Mouse (Mus musculus): ENCODE measurements at regions not wholly inside any gene's neighbourhood (a gene's known extent, or its start where the extent isn't known, plus 50 kb on each side); places are given as distances from the start of the nearest gene placed in this dataset.

DNA sequence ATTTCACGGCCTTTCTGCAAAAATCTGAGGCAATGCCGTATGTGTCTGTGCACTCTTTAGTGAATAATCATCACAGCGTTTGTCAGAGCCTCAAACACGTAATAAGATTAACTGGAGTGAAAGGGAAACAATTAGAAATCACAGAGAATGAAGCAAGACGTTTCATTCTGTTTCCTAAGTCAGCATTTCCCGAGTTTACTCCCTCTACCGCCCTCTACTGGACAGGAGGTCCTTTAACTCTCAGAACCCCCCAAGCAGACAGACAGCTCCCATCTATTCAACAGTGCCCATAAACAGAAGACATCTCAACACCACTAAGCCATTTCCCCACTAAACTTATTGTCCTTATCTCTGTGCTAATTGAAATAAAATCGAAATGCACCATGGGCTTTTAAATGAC is 167.5 kb upstream of the Rnd3 start:
- DNase-seq = no peak

DNA sequence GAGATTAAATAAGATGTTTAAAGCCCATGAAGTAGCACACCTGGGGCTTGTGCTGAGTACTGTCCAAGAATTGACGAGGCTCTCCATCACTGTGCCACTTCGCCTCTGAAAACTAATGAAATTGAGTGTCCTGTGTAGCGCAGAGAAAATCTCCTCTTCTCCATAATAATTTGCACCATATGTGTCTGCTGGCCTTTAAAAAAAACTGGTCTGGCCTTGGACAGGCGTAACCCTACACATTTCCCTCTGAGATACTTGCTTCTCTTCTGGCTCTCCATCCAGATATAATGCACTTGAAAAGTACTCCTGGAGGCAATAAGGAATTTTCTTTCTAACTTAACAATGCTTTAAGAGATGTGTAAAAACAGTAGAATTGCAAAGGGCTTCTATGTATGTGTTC is 164.5 kb upstream of the Rnd3 start:
- DNase-seq = no peak

DNA sequence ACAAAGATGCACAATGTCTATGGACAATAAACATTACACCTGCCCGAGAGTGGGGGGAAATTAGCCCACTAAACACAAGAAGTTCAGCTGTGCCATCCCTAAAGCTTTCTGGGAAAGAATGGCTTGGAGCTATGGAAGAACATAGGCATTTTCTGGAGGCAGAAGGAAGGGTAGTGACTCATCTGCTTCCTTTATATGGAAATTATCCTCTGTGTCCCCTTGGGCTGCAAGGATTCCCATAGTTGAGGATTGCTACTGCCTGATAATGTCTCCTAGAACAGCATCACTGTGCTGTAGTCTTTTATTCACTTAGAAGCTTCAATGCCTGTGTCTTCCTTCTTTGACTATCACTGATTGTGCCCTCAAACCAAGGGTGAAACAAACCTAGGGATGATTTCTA is 157.3 kb upstream of the Rnd3 start:
- no peak for DNase-seq

DNA sequence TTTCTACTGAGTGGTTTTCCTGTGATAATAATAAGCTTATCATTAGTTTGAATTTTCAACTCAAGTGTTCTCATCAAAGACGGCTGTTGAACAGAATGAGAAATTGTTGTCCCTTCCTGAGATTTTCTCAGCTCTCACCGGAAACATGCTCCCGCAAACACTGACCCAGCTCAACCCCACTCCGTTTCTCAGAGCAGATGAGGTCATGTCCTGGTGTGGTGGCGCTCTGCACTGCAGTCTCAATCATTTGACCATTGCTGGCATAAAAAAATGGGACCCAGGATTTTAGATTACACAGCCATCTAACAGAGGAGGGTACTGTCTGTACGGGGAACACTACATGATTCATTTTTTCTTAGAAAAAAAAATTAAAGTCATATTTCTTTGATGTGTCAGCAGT is 156.5 kb upstream of the Rnd3 start:
- DNase-seq = no peak

DNA sequence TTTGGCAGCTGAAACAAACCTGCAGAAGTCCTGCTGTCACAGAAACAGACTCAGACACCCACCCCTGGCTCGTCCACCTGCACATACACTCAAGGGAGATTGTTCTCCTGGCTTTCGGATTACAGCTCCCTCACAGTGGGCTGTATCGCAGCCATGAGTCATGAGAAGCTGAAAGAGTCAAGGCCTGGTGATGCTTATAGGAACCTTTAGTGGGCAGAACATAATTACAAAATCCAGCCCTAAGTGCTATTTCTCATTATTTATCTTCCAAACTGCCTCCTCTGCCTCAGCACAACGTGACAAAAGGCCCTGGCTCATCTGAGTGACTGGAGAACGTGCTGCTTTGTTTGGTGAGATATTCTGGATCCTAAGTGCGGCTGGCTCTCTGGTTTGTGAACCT is 155.8 kb upstream of the Rnd3 start:
- no peak for DNase-seq

DNA sequence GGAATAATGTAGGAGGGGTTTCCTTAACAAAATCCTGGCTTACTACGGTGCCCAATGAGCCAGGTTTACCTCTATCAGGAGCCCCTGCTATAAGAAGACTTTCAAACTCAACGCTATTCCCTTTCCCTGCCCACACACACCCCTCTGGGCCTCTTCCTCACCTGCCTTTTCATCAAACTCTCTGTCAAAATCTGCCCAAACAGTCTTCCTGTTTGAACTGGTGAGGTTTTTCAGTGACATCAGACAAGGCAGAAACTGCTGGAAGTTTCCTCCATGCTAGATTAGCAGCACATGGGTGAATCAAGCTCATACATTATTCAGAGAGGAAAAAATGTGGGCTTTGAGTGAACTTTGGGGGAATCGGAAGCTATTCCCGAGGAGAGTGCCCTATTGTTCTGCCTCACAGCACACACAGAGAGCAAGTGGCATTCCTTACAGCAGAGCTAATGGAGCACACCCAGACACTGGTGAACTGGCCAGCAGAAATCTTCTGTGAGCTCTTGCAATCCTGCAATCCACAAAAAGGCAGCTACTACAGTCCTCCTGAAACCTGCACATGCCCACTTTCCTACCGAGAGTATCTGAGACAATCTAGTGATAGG is 141.8 kb upstream of the Rnd3 start:
- DNase-seq = no peak

DNA sequence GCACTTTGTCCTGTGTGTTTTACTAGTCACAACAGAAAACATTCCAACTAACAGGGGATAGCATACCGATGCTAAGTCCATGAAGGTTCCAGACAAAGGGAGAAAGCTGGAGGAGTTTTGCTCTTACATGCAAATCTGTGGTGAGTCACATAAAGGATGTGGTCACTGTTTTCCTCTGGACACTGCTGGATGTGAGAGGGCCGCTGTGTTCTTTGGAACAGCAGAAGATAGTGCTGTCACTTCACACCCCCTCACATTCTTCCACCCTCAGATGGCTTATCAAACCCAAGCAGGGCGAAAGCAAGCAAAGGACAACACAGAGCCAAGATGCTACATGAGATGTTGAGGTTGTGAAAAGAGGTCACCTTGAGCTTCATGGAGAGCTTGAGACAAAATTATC is 139.8 kb upstream of the Rnd3 start:
- DNase-seq = no peak

DNA sequence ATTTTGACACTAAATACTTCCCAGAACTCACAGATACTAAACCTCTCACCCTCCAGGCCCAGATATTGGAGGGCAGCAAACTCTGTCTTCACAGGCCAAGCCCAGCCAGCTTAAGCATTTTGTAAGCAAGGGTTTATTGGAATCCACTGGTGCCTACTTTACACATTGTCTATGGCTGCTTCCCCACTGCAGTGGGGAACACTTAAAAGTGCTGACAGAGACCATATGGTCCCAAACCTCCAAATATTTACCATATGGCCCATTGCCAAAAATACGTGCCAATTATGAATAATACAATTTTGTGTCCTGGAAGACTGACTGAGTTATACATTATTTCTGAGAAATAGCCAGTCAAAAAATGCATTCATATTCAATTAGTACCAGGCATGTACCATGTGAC is 136.7 kb upstream of the Rnd3 start:
- no peak for DNase-seq

DNA sequence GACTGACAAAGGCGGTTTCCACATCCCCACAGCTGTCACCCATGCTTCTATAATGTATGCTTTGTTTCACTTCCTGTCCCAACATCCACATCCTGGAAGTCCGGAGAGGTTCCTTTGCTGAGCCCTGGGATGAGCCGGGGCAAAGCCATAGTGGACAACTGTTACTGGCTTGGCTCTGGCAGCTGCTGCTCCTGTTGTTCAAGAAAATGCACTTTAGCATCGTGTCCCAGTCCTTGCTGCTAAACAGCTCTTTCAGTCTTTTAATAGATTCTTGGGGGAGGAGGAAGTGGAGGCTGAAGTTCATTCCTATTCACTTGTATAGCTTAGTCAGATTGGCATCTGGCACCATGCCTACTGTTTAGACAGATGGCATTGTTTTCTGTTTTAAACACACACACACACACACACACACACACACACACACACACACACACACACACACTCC is 135.9 kb upstream of the Rnd3 start:
- DNase-seq = no peak

DNA sequence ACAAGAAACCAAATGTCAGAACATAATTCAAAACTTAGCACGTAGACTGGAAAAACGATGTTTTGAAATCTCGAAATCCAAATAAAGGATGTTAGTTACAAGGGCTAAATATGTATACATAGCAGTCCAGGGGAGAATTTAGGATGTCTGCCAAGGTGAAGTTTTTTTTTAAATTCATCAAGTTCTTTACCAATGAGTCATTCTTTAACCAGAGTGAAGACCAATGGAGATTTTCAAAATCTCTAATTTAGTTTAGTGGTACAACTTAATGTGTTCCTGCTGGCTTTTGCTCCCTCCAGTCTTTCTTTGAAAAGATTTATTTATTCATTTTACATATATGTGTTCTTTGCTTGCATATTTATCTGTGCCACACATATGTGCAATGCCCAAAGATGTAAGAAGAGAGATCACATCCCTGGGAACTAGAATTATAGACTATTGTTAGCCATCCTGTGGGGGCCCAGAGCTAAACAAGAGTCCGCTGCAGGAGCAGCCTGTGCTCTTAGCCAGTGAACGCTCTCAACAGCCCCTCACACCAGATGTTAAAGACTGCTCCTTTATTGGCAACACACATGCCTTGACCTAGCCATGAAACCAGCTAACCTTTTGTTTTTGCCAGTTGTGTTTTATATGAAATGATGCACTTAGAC is 130.6 kb upstream of the Rnd3 start:
- DNase-seq = no peak

DNA sequence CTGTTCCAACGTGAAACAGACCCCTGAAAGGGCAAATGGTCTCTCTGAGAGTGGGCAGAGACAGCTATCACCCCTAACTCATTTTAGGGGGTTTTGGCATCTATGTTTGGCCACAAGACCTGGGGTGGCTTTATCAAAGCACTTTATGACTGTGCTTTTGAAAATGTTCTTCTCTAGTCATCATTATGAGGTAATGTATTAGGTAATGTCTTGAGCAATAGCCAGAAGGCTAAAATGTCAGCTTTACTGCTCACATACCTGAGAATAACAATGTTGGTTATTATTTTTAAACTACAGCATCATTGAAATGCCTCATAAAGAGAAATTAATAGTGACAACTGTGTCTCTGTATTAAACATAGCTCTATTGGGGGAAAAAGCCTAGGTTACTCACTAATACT is 129.9 kb upstream of the Rnd3 start:
- no peak for DNase-seq

DNA sequence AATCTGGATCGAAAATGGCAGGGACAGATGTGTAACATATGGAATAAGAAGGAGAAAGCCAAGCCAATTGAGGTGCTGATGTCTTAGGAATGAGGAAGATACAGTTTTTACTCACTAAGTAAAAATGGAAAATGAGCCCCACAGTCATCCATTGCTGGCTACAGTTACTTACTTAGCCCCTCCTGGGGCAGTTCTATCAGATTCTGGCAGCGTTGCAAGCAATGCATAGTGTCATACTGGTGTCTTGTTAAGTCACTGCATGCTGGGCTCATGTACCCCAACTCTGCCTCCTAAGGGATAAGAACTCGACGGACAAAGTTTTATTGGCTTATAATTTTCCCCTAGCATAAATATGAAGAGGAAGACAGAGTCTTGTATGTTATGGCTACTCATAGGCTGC is 129.4 kb upstream of the Rnd3 start:
- DNase-seq = no peak

DNA sequence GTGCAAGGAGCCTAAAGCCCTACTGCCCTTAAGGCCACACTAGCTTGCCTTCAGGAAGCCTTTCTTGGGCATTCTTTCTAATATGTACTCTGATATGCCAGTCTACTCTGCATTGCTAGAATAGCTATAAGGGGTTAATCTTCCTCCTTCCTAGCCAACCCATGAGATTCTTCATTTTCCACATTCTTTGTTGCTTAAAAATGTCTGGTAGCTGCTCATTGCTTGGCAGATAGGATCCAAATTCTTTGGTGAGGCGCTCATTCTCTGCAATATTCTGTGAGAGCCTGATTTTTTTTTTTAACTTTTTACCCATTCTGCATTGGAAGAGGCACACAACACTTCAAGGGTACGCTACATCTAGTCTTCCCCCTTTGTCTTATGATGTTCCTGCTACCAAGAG is 127.7 kb upstream of the Rnd3 start:
- DNase-seq = no peak

DNA sequence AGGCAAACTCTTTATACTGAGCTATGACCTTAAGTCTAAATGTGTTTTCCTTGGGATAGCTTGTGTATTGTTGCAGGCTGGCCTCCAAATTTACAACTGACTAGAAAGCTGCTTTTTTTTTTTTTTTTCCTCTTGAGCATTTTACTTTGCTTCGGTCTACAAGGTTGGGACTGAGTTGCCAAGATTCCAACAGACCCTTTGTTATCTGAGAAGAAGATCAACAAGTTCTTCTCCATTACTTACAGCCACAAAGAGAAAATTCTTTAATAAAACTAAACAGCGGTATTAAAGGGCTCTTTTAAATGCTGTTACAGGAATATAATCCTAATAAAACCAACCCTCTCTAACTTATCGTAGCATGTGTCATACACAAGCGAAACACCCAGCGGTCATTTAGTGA is 124.4 kb upstream of the Rnd3 start:
- no peak for DNase-seq

DNA sequence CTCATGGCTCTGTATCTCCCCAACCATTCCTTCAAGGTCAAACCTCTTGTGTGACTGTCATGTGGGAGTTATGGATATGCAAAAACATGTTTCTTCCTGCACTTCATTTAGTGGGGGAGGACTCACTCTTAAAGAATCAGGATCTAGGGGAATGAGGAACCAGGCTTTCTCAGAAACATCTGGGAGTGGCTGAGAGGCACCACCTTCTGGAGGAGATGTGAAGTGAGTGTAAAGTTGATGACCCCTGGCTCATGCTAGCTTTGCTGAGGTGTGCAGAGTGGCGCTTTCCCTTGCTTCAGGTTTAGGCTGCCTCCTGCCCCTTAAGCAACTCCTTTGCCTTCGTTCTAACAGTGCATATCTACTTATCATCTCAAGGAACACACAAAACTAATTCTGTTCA is 119.6 kb upstream of the Rnd3 start:
- DNase-seq = no peak

DNA sequence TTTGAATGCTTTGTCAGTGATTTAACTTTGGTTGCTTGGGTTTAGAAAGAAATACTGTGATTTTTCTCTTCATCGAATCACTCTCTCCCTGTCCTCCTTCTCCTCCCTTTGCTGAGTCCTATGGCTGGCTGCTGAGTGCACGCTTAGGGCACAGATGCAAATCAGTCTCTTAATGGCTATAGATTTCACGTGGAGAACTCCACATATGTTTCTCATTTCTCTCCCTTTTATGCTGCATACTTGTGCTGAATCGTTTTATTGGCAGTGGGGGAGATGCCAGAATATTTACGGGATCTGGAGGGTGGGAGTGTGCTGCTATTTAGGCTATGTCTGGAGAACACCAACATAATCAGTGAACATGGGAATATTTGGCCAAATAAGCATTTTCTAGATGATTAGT is 118.8 kb upstream of the Rnd3 start:
- no peak for DNase-seq

DNA sequence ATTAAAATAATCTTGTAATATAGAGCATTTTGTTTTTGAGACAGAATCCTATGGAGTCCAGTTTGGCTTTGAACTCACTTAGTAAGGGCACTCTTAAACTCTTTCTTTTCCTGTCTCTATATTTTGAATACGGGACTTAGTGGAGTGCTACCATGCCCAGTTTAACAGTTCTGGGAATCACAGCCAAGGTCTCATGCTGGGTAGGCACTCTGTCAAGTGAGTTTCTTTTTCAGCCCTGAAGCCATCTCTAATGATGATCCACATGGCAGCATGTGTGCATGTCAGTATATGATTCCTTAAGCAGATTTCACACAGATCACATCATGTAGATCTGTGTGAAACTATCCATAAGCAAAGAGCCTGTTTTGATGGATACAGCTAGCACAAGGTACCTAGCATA is 113.6 kb upstream of the Rnd3 start:
- no peak for DNase-seq

DNA sequence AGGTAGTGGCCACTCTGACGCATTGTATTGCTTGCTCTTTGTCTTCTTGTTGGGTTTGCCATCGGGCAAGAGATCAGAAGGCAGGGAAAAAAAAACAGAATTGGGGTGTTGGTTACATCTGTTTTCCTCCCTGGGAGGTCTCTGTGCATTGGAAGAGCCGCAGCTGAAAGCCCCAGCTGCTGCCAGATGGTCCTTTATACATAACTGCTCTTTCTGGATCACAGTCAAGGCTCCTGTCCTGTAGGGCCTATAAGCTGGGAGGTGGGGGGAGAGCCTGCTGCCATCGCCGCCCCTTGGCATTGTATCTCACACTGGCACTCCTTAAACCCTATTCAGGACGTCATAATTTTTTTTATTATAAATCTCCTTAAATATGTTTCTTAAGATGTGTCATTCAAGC is 101.9 kb upstream of the Rnd3 start:
- no peak for DNase-seq

DNA sequence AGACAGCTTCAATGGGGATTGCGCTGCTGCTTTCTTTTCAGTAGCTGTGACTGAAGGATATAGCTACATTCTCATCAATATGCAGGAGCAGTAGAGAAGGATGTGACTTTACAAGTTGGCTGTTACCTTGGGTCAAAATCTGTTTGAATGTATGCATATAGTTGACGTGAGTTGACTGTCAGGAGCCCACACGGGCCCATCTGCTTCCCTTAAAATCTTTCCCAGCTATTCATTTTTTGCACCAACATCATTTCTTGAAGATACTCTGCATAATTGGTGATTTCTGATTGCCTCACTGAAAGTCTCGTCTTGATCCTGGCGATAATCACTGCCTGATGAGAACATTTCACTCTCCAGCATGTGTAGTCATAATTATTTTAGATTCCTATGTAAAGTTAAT is 92.7 kb upstream of the Rnd3 start:
- no peak for DNase-seq

DNA sequence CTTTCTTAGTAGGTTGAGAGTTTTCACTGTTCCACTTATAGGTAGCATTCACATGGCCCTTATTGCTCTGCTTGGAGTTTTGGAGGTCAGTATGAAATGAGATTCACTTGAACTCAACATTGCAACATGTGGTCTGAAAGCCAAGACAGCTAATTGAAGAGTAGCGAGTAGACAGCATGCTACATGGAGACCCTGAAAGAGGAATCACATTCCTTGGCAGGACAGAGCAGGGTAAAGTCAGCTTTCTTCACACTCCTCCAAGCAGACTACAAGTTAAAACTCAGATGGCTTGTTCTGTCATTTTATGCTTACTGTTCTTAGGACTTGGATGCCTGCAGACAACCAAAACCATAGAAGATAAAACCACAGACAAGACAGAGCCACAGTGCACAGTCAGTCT is 91.1 kb upstream of the Rnd3 start:
- no peak for DNase-seq

DNA sequence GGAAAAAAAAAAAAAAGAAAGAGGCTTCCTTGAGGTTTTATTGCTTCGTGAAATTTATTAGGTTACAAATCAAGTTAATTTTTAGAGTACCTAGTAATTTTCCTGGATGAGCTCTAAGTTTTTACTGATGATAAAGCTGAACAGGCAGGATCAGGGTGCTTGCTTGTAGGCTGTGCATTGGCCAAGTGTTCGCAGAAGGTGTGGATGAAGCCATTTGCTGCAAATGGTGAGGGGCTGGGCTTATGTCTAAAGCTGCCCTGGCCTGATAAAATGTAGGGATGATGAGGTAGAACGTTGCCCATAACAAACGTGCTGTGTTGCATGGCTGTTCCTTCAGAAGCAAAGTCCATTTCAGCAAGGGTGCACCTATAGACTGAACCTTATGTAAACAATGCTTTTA is 90.1 kb upstream of the Rnd3 start:
- DNase-seq = no peak

DNA sequence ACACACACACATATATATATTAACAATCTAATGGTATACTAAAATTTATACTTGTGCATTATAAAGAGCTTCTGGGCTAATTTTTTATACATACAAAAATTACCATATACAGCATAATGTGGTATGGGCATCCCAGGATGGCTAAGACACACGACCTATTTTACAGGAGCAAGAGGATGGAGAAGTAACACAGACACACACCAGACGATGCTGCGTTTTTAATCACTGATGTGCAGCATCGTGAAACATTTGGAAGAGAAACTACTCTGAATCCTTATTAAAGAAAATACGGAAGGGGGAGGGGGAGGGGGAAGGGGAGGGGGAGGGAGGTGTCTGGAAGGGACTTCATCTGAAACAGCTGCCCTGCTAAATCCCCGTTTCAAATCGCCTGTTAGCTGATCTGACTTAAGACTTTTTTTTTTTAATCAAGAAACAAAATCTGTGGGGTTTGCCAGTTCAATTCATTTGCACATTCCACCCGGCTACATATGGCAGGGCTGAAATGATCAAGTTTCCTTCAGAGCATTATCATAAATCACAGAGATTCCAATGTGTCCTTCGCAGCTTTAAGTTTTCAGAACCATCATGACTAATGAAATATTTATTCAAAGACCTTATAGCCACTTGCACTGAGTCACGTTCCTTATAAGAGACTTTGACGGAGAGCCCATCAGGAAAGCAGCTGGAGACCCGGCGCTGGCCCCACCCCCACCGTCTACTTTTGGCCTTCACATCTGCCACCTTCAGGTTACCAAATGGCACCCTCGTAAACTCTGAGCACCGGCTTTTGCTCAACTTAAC is 89.4 kb upstream of the Rnd3 start:
- DNase-seq = no peak

DNA sequence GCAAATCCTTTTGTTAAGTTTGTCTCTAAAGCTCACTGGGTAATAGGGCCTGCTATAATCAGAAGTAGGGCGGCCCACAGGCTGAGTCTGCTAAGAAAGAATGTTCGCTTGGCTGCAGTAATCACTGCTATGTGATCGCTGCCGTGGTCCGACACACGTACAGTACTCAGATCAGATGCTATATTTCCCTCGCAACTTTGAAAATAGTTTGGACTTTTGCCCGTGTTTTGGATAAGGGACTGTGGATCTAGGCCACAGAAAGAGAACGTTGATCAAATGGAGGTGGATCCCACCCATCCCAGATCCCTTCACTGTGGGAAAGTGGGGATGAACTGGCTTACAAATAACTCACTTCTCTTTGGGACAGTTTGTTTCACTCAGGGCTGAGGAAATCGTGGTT is 88.5 kb upstream of the Rnd3 start:
- DNase-seq = no peak

DNA sequence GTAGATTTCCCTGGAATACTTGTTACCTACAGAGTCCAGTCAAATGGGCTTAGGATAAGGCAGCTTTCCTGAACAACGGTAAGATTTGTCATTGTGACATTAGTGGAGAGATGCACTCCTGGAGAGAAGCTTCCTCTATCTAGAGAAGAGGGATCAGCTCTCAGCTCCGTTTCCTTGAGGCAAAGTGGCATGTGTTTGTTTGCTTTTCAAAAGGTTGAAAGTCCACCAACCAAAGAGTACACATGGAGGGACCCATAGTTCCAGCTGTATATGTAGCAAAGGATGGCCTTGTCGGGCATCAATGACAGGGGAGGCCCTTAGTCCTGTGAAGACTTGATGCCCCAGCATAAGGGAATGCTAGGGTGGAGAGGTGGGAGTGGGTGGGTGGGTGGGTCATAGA is 87.9 kb upstream of the Rnd3 start:
- DNase-seq = no peak

DNA sequence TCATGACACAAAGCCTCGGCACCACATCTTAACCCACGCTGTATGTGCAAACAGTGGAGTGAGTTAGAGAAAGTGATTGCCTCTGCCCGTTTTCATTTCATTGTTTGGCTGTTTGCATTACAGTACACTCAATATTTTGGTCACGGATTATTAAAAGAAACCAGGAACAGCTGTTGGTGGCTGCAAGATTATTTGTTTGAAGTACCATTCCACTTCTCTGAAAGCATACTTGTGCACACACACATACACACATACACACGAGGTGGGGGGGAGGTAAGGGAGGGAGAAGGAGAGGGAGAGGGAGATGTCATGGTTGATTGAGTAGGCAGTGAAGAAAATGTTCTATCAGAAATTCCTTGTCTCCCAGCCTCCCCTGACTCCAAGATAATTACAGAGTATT is 85.5 kb upstream of the Rnd3 start:
- no peak for DNase-seq

Measured in right cerebral cortex, postnatal 4 days (tissue).